In the genomic region with DNA sequence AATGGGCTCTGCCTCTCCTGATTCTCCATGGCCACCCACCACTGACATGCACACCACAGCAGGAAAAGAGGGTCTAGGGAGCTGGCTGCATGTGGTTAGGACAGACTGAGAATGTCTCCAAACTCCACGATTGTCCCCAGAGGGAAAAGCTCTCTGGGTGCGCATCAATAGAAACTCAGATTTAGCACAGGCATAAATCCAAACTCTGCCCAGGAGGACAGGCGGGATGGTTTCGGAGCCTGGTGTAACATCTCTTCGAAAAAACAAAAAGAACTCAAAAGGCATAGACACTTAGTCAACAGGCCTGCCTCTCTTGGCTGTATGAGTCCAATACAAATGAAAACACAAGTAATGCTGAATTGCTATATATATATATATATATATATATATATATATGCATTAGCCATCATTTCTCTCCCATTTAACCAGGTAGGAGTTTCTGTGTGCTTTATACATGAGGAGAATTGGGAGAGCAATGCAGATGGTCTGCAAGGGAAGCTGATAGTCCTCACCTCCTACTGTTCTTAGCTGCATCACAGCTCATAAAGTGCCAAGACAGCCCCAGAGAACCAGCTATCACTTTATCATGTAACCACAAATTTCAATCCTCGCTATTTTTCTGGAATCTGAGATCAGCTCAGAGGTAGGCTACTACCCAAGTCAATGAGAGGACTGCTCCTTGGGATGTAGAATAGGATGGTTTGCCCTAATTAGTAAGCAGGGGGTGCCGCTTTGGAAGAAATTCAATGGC, we compare ENCODE assay signal across 27 mouse cellular contexts.
A peak's percentile ranks its signal among the peaks of the same experiment; 100 is the strongest.
DNase-seq lines count a peak whose midpoint lies in the region; ATAC-seq lines count a peak whose summit lies in the region.
"Had no signal": no experiment of that assay in that cellular context is flagged by ENCODE, and none has a peak within 500 bp of the region (broad histone marks: within the 10 kb centered on the region; RNA-seq: fewer than 3 reads in every experiment).

No protein-coding gene starts in this region.

- DNase-seq in kidney, postnatal 36 days: no peak
- peak; percentile 21 to 50 for DNase-seq in right cerebral cortex, adult 2 months (ENCODE audit: low spot score in 2 of 2)
- no peak for DNase-seq in right cerebral cortex, postnatal 4 days
- DNase-seq: adrenal gland, postnatal 25 days; B cell, adult 2 months; cerebellum, adult 2 months; cerebellum, postnatal 14 days; forebrain, postnatal 0 days; gastrocnemius, postnatal 14 days; heart, postnatal 4 days; kidney, adult 9 months; kidney, postnatal 25 days had no signal

- H3K4me3 ChIP-seq in kidney, embryonic 16.5 days (ENCODE audit: low read length): no peak overlapping the region
- no peak overlapping the region for H3K4me3 ChIP-seq in neural tube, embryonic 15.5 days (replicated peaks)
- H3K4me3 ChIP-seq: embryonic facial prominence, embryonic 10.5 days; embryonic facial prominence, embryonic 15.5 days; forebrain, embryonic 12.5 days; heart, embryonic 12.5 days; hindbrain, embryonic 13.5 days; layer of hippocampus, adult 2 months; limb, embryonic 13.5 days; lung, embryonic 15.5 days; midbrain, embryonic 10.5 days; midbrain, embryonic 15.5 days had no signal

- peaks cover 4% of the 10 kb centered on the region for H3K9me3 ChIP-seq in kidney, embryonic 16.5 days (ENCODE audit: low read length)
- H3K9me3 ChIP-seq in neural tube, embryonic 15.5 days (replicated peaks): no peaks in the 10 kb centered on the region; the same call in 1 of the 2 replicates
- H3K9me3 ChIP-seq: embryonic facial prominence, embryonic 10.5 days; embryonic facial prominence, embryonic 15.5 days; lung, embryonic 15.5 days; midbrain, embryonic 10.5 days; midbrain, embryonic 15.5 days had no signal

- peak overlapping the region; percentile 46; the same call in 1 of the 2 replicates for H3K27ac ChIP-seq in kidney, embryonic 16.5 days (ENCODE audit: low read length)
- 0 out of 2 replicates have a peak overlapping the region, but pooled peaks have one; percentile 6 for H3K27ac ChIP-seq in neural tube, embryonic 15.5 days (replicated peaks)
- H3K27ac ChIP-seq: embryonic facial prominence, embryonic 10.5 days; embryonic facial prominence, embryonic 15.5 days; forebrain, embryonic 12.5 days; hindbrain, embryonic 13.5 days; layer of hippocampus, adult 2 months; limb, embryonic 13.5 days; lung, embryonic 15.5 days; midbrain, embryonic 10.5 days; midbrain, embryonic 15.5 days had no signal

- no peak for ATAC-seq in kidney, embryonic 16.5 days (ENCODE audit: low FRiP score, low TSS enrichment)
- no peak for ATAC-seq in neural tube, embryonic 15.5 days (ENCODE audit: low FRiP score)
- ATAC-seq in cerebellum, adult (ENCODE audit: insufficient number of reproducible peaks, low FRiP score, low TSS enrichment): no peak
- ATAC-seq: forebrain, postnatal 0 days; intestine, embryonic 16.5 days; midbrain, embryonic 15.5 days had no signal

- no peak overlapping the region for H3K4me2 ChIP-seq in kidney, embryonic 16.5 days (replicated peaks; ENCODE audit: low read depth, low read length)
- no peak overlapping the region for H3K4me2 ChIP-seq in neural tube, embryonic 15.5 days
- H3K4me2 ChIP-seq: embryonic facial prominence, embryonic 15.5 days; forebrain, embryonic 12.5 days; heart, embryonic 12.5 days; hindbrain, embryonic 13.5 days; limb, embryonic 13.5 days; liver, embryonic 11.5 days; lung, embryonic 15.5 days; midbrain, embryonic 15.5 days had no signal

- H3K9ac ChIP-seq in kidney, embryonic 16.5 days (replicated peaks; ENCODE audit: low read length): no peak overlapping the region
- no peak overlapping the region for H3K9ac ChIP-seq in neural tube, embryonic 15.5 days (replicated peaks)
- H3K9ac ChIP-seq: embryonic facial prominence, embryonic 15.5 days; forebrain, embryonic 12.5 days; forebrain, postnatal 0 days; heart, embryonic 12.5 days; hindbrain, embryonic 13.5 days; limb, embryonic 13.5 days; lung, embryonic 15.5 days; midbrain, embryonic 15.5 days had no signal

- no peaks in the 10 kb centered on the region for H3K27me3 ChIP-seq in kidney, embryonic 16.5 days (ENCODE audit: insufficient read depth, low read length)
- H3K27me3 ChIP-seq in neural tube, embryonic 15.5 days (replicated peaks): no peaks in the 10 kb centered on the region
- H3K27me3 ChIP-seq: embryonic facial prominence, embryonic 15.5 days; forebrain, embryonic 12.5 days; heart, embryonic 12.5 days; hindbrain, embryonic 13.5 days; limb, embryonic 13.5 days; lung, embryonic 15.5 days; midbrain, embryonic 15.5 days had no signal

- 78% methylated on average over 7 of the region's 7 CpGs for WGBS in kidney, embryonic 16.5 days
- WGBS in neural tube, embryonic 15.5 days: 59% methylated on average over 7 of the region's 7 CpGs

- peaks cover 3% of the 10 kb centered on the region; the same call in 1 of the 2 replicates for H3K4me1 ChIP-seq in kidney, embryonic 16.5 days (ENCODE audit: insufficient read depth, low read length)
- H3K4me1 ChIP-seq in neural tube, embryonic 15.5 days: peaks cover 3% of the 10 kb centered on the region; the same call in 1 of the 2 replicates
- H3K4me1 ChIP-seq: embryonic facial prominence, embryonic 10.5 days; embryonic facial prominence, embryonic 15.5 days; forebrain, embryonic 12.5 days; limb, embryonic 13.5 days; lung, embryonic 15.5 days; midbrain, embryonic 10.5 days; midbrain, embryonic 15.5 days had no signal

- H3K36me3 ChIP-seq in kidney, embryonic 16.5 days (ENCODE audit: insufficient read depth, low read length): no peaks in the 10 kb centered on the region
- no peaks in the 10 kb centered on the region for H3K36me3 ChIP-seq in neural tube, embryonic 15.5 days
- H3K36me3 ChIP-seq: embryonic facial prominence, embryonic 10.5 days; embryonic facial prominence, embryonic 15.5 days; forebrain, embryonic 12.5 days; heart, embryonic 12.5 days; hindbrain, embryonic 13.5 days; limb, embryonic 13.5 days; lung, embryonic 15.5 days; midbrain, embryonic 10.5 days; midbrain, embryonic 15.5 days had no signal

Comparison
In these comparisons a context has a peak if more than half of its experiments do, and no peak if none do; other contexts are left out.
1. DNase-seq: peak in right cerebral cortex, adult 2 months (2 of 2); none in kidney, postnatal 36 days (0 of 2) and right cerebral cortex, postnatal 4 days (single experiment).